Mouse (Mus musculus): ENCODE results near the gene 4933415A04Rik. TPM values are rescaled to one million over a fixed set of nuclear protein-coding genes. Genes with fewer than 3 reads are reported as not detected.

Gene 4933415A04Rik
- 0.49 and 0.63 TPM in 2 replicates for total RNA-seq (2012; rRNA removed)

DNA sequence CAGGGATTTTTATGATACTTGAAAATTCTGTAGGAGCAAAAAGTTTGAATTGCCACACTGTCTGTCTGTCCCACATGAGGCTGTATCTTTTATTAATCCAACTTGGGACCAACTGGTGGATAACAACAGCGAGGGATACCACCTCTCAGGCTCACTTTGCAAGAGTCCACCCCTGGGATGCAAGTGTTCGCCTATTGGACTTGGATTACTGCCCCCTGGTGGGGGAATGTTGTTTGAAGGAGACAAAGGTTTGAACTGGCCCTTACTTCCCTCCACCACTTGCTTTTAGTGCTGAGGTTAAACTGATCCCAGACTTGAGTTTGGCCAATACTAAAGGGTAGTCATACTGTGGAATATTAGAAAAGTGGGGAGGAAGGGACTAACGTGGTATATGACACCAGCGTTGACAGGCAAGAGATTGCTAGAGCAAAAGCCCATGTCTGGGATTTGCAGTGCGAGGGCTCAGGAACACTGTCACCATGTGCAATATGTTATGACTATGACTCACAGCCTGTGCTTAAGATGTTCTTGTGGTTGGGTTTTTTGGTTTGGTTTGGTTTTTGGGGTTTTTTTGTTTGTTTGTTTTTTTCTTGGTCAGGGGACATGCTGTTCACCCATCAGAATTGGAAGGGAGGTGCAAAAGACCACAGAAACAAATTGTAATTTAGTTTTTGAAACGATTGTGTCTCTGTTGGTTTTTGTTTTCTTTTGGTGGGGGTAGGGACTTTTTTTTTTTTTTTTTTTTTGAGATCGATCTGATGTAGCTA is at the start of gene 4933415A04Rik:
TSS of gene 4933415A04Rik (plus strand) at position 717 of the 767 bp plus-strand sequence.
- H3K27ac ChIP-seq (ENCODE audit: insufficient read depth, low read depth, low read length, poor library complexity, severe bottlenecking): peak within 1 kb of the TSS; percentile 14; the same call in 1 of the 2 replicates
- TF ChIP-seq HCFC1 (IDR thresholded peaks at IDR 0.05; ENCODE audit: borderline replicate concordance, insufficient read depth, low read length) (no peak), CHD2 (IDR thresholded peaks at IDR 0.05; ENCODE audit: low read depth, low read length) (no peak), ZNF384 (IDR thresholded peaks at IDR 0.05; ENCODE audit: low read depth, low read length) (no peak; the same call in 1 of the 2 replicates), MAFK (IDR thresholded peaks at IDR 0.05; ENCODE audit: insufficient read depth, low read depth, low read length) (no peak), ZC3H11A (IDR thresholded peaks at IDR 0.05; ENCODE audit: borderline replicate concordance, low read depth, low read length) (no peak)
- peaks cover 4 to 9% of the 10 kb centered on the region in 2 experiments; a peak in 2 of 4 replicates for H3K4me1 ChIP-seq (ENCODE audit: control insufficient read depth in 2 of 2, insufficient read depth in 2 of 2, low read length in 2 of 2, poor library complexity in 1 of 2)
- no peak within 1 kb of the TSS for H3K4me3 ChIP-seq (ENCODE audit: insufficient read depth in 1 of 2, low read depth in 1 of 2, low read length in 2 of 2, poor library complexity in 1 of 2, severe bottlenecking in 1 of 2)
- H3K9ac ChIP-seq (ENCODE audit: insufficient read depth, low read depth, low read length, poor library complexity, severe bottlenecking): no peak within 1 kb of the TSS; the same call in 1 of the 2 replicates
- DNase-seq (ENCODE audit: low read depth, low spot score): peak; percentile 92
- no peaks in the 10 kb centered on the region; the same call in 1 of the 2 replicates for H3K36me3 ChIP-seq (ENCODE audit: control insufficient read depth, insufficient read depth, low read length, poor library complexity, severe bottlenecking)
- no peaks in the 10 kb centered on the region for H3K9me3 ChIP-seq (ENCODE audit: control insufficient read depth, insufficient read depth, low read depth, low read length)
- in situ Hi-C loops (cut with MboI; ENCODE audit: low sequenced_read_pairs in 2 of 2, unreplicated experiment in 2 of 2): no loop called here

GRCm38 (mm10) chr11:43537074-43537473 is 49.8 kb upstream of the 4933415A04Rik start:
- Histone ChIP-seq H3K4me1 (ENCODE audit: control insufficient read depth in 2 of 2, insufficient read depth in 2 of 2, low read length in 2 of 2, poor library complexity in 1 of 2) (0 out of 4 replicates have a peak, but pooled peaks cover 1% of the 10 kb centered on the region in 2 experiments), H3K27ac (ENCODE audit: insufficient read depth, low read depth, low read length, poor library complexity, severe bottlenecking) (no peak overlapping the region), H3K36me3 (ENCODE audit: control insufficient read depth, insufficient read depth, low read length, poor library complexity, severe bottlenecking) (no peaks in the 10 kb centered on the region; the same call in 1 of the 2 replicates), H3K4me3 (ENCODE audit: insufficient read depth in 1 of 2, low read depth in 1 of 2, low read length in 2 of 2, poor library complexity in 1 of 2, severe bottlenecking in 1 of 2) (no peak overlapping the region), H3K9ac (ENCODE audit: insufficient read depth, low read depth, low read length, poor library complexity, severe bottlenecking) (no peak overlapping the region), H3K9me3 (ENCODE audit: control insufficient read depth, insufficient read depth, low read depth, low read length) (no peaks in the 10 kb centered on the region)
- TF ChIP-seq MAFK (IDR thresholded peaks at IDR 0.05; ENCODE audit: insufficient read depth, low read depth, low read length) (no peak), ZNF384 (IDR thresholded peaks at IDR 0.05; ENCODE audit: low read depth, low read length) (no peak), ZC3H11A (IDR thresholded peaks at IDR 0.05; ENCODE audit: borderline replicate concordance, low read depth, low read length) (no peak), HCFC1 (IDR thresholded peaks at IDR 0.05; ENCODE audit: borderline replicate concordance, insufficient read depth, low read length) (no peak), CHD2 (IDR thresholded peaks at IDR 0.05; ENCODE audit: low read depth, low read length) (no peak)
- in situ Hi-C loops (cut with MboI; ENCODE audit: low sequenced_read_pairs in 2 of 2, unreplicated experiment in 2 of 2): no loop called here
- no peak for DNase-seq (ENCODE audit: low read depth, low spot score)

DNA sequence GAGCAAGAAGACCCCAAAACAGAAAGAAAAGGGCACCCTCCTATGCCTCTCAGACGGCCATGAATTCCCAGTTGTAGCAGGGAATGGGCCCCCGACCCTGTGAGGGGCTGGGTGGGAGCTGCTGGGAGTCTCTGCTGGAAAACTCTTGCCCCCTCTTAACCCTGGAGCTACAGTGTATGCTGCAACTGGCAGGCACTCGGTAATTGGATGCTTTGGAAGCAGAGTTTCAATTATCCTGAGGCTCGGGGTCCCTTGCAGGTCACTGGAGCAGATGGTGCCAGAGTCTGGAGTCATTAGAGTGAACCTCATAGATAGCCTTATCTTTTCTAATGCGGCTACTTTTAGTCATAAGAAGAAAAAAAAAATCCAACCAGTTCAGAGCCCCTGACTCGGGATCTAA is 47.0 kb upstream of the 4933415A04Rik start:
- Histone ChIP-seq H3K4me3 (ENCODE audit: insufficient read depth in 1 of 2, low read depth in 1 of 2, low read length in 2 of 2, poor library complexity in 1 of 2, severe bottlenecking in 1 of 2) (no peak overlapping the region), H3K27ac (ENCODE audit: insufficient read depth, low read depth, low read length, poor library complexity, severe bottlenecking) (no peak overlapping the region), H3K36me3 (ENCODE audit: control insufficient read depth, insufficient read depth, low read length, poor library complexity, severe bottlenecking) (no peaks in the 10 kb centered on the region; the same call in 1 of the 2 replicates), H3K4me1 (ENCODE audit: control insufficient read depth in 2 of 2, insufficient read depth in 2 of 2, low read length in 2 of 2, poor library complexity in 1 of 2) (0 out of 4 replicates have a peak, but pooled peaks cover 1% of the 10 kb centered on the region in 2 experiments), H3K9me3 (ENCODE audit: control insufficient read depth, insufficient read depth, low read depth, low read length) (no peaks in the 10 kb centered on the region), H3K9ac (ENCODE audit: insufficient read depth, low read depth, low read length, poor library complexity, severe bottlenecking) (no peak overlapping the region)
- in situ Hi-C loops (cut with MboI; ENCODE audit: low sequenced_read_pairs in 2 of 2, unreplicated experiment in 2 of 2): no loop called here
- DNase-seq (ENCODE audit: low read depth, low spot score): no peak
- TF ChIP-seq ZNF384 (IDR thresholded peaks at IDR 0.05; ENCODE audit: low read depth, low read length) (no peak), MAFK (IDR thresholded peaks at IDR 0.05; ENCODE audit: insufficient read depth, low read depth, low read length) (no peak), HCFC1 (IDR thresholded peaks at IDR 0.05; ENCODE audit: borderline replicate concordance, insufficient read depth, low read length) (no peak), CHD2 (IDR thresholded peaks at IDR 0.05; ENCODE audit: low read depth, low read length) (no peak), ZC3H11A (IDR thresholded peaks at IDR 0.05; ENCODE audit: borderline replicate concordance, low read depth, low read length) (no peak)

DNA sequence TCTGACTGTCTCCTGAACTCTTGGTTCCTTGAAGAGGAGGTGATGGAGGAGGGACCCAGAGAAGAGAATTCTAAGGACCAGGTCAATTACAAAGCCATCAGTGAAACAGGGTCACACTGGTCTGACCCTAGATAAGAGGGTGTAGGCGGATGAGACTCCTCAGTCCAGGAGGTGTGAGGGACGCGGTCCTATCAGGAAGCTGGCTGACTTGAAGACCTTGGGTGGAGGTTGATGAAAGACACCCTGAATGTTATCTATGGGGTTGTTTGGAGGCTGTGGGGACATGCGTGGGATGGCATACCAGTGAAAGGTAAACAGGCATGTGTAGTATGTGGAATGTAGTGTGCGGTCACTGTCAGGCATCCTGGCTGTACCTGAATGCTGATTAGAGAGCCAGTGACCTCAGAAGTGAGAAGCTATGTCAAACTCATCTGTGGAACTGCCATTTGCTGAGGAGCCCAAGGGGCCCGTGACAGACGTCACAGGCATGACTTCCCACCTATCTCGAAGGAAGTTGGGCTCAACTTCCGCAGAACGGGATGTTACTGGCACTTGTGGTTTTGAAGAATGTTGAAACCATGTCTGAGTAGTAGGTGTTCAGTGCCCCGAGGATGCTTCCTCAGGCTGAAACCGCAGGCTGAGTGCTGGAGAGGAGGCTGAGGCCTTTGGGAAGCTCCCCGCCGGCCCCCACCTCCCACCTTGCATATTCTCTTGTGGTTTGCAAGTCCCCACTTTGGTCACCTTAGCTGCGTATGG is 43.0 kb upstream of the 4933415A04Rik start:
- no peak for DNase-seq (ENCODE audit: low read depth, low spot score)
- in situ Hi-C loops (cut with MboI; ENCODE audit: low sequenced_read_pairs in 2 of 2, unreplicated experiment in 2 of 2): no loop called here
- Histone ChIP-seq H3K4me3 (ENCODE audit: insufficient read depth in 1 of 2, low read depth in 1 of 2, low read length in 2 of 2, poor library complexity in 1 of 2, severe bottlenecking in 1 of 2) (no peak overlapping the region), H3K4me1 (ENCODE audit: control insufficient read depth in 2 of 2, insufficient read depth in 2 of 2, low read length in 2 of 2, poor library complexity in 1 of 2) (peaks cover 0 to 7% of the 10 kb centered on the region in 2 experiments; a peak in 1 of 4 replicates), H3K9ac (ENCODE audit: insufficient read depth, low read depth, low read length, poor library complexity, severe bottlenecking) (no peak overlapping the region), H3K9me3 (ENCODE audit: control insufficient read depth, insufficient read depth, low read depth, low read length) (no peaks in the 10 kb centered on the region), H3K36me3 (ENCODE audit: control insufficient read depth, insufficient read depth, low read length, poor library complexity, severe bottlenecking) (no peaks in the 10 kb centered on the region), H3K27ac (ENCODE audit: insufficient read depth, low read depth, low read length, poor library complexity, severe bottlenecking) (no peak overlapping the region)
- TF ChIP-seq HCFC1 (IDR thresholded peaks at IDR 0.05; ENCODE audit: borderline replicate concordance, insufficient read depth, low read length): no peak
- no peak for TF ChIP-seq CHD2 (IDR thresholded peaks at IDR 0.05; ENCODE audit: low read depth, low read length)
- TF ChIP-seq ZNF384 (IDR thresholded peaks at IDR 0.05; ENCODE audit: low read depth, low read length): no peak
- TF ChIP-seq ZC3H11A (IDR thresholded peaks at IDR 0.05; ENCODE audit: borderline replicate concordance, low read depth, low read length): no peak
- no peak for TF ChIP-seq MAFK (IDR thresholded peaks at IDR 0.05; ENCODE audit: insufficient read depth, low read depth, low read length)
